Mouse (Mus musculus) liver, embryonic 12.5 days (tissue): ENCODE measurements around the gene 9030612E09Rik. TPM values are rescaled to one million over a fixed set of nuclear protein-coding genes. Genes with fewer than 3 reads are reported as not detected.

Source experiments
- ATAC-seq: fragments of 200-750 bp; cut with Nextera tagmentation; 2 replicates; pipeline ENCODE4 v1.8.0; 2017; ENCODE audit warnings: moderate number of reproducible peaks, mild to moderate bottlenecking, moderate library complexity
- H3K27ac ChIP-seq: fragments of 300-500 bp; sonication (generic); 2 replicates; pipeline ENCODE4 v1.5.1; 2016; ENCODE audit warnings: mild to moderate bottlenecking
- H3K27me3 ChIP-seq: fragments of 300-500 bp; sonication (generic); replicated peaks from 2 replicates; pipeline ENCODE4 v1.6.1; 2016; ENCODE audit warnings: mild to moderate bottlenecking, moderate library complexity
- H3K36me3 ChIP-seq: fragments of 300-500 bp; sonication (generic); 2 replicates; pipeline ENCODE4 v1.6.1; 2016; ENCODE audit warnings: mild to moderate bottlenecking, moderate library complexity
- H3K4me1 ChIP-seq: fragments of 300-500 bp; sonication (generic); 2 replicates; pipeline ENCODE4 v1.6.1; 2016
- H3K4me2 ChIP-seq: fragments of 300-500 bp; sonication (generic); 2 replicates; pipeline ENCODE4 v1.6.1; 2016; ENCODE audit warnings: mild to moderate bottlenecking, moderate library complexity
- H3K4me3 ChIP-seq: fragments of 300-500 bp; sonication (generic); 2 replicates; pipeline ENCODE4 v1.5.1; 2016; ENCODE audit warnings: mild to moderate bottlenecking, moderate library complexity
- H3K9ac ChIP-seq: fragments of 300-500 bp; sonication (generic); 2 replicates; pipeline ENCODE4 v1.6.1; 2016; ENCODE audit warnings: mild to moderate bottlenecking, moderate library complexity
- H3K9me3 ChIP-seq: fragments of 300-500 bp; sonication (generic); replicated peaks from 2 replicates; pipeline ENCODE4 v1.6.1; 2016; ENCODE audit warnings: mild to moderate bottlenecking, moderate library complexity
- WGBS: fragments of 180-500 bp; shearing (Covaris S2); methylation state at CpG from one replicate; pipeline ENCODE4 v1.1.7; 2016; ENCODE audit not compliant: insufficient replicate concordance; 5-methylcytosine and 5-hydroxymethylcytosine counted together
- polyA plus RNA-seq: library from polyadenylated mRNA; unstranded; fragments of >200 nt; fragmentation: Nextera tagmentation; extraction: Ambion mirVana; gene quantifications from 2 replicates; pipeline ENCODE4 v1.2.1, GENCODE M21; 2016

The 9030612E09Rik gene
- polyA plus RNA-seq = not detected in 2 replicates

DNA sequence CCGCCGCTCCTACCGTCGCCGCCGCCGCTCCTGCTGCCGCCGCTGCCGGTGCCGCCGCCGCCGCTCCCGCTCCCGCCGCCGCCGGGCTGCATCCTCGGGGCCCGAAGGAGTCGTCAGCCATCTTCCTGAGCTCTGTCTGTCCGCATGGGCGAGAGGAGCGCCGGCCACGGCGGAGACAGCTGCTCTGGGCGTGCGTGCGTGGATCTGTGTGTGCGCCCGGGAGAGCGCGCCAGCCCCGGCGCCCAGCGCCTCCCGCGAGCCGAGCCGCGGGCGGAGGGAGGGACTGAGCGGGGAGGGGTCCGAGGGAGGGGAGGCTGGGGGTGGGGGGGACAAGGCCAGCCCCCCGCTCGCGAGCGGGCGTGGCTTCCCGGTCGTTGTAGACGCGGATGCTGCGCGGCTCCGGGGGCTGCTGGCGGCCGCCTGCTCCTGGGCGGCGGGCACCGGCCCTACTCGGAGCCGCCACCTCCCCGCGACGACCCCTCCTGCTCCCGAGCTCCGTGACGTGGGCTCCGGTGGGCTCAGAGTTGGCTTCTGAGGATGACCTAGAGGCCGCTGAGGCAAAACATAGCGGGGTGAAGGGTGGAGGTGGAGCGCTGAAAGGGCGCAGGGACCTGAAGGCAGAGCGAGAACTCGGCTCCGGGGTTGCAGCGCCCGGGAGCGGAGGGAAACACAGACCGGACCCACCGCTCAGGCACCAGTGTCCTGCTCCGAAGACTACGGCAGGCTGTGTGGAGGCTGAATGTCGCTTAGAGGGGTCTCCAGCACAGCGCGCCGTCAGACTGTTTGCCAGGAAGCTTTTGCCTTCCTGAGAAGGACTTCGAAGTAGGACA lies at the start of gene 9030612E09Rik, which contains the start of gene Sobp:
TSS of gene 9030612E09Rik (plus strand) at position 379 of the 830 bp plus-strand sequence.
TSS of gene Sobp (minus strand) at position 205 of the 830 bp plus-strand sequence.
- Histone ChIP-seq H3K27me3 (peaks cover 91% of the 10 kb centered on the region), H3K9me3 (no peaks in the 10 kb centered on the region), H3K4me1 (0 out of 2 replicates have a peak, but pooled peaks cover 9% of the 10 kb centered on the region), H3K4me2 (peak within 1 kb of the TSS; percentile 77), H3K4me3 (peak within 1 kb of the TSS; percentile 57), H3K36me3 (no peaks in the 10 kb centered on the region), H3K27ac (no peak within 1 kb of the TSS), H3K9ac (peak within 1 kb of the TSS; percentile 39; the same call in 1 of the 2 replicates)
- under 1% methylated on average over 87 of the region's 91 CpGs for WGBS
- ATAC-seq = no peak

DNA sequence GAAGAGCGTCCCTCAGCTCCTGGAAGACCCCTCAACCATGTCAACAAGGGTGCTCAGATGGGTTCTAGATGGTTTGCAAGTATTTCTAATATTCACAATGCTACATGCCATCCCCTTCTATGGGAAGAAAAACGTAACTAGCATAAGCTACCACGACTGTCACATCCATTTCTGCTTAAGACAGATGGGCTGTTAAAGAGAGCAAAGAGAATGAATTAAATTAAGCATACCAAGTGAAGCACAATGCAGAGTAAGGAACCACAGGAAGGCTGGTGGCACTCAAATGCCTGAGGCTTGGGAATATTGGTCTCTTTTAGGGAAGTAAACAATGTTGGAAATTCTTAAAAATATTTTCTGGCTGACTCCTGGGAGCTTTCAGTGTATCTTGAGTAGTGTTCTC lies 45.8 kb upstream of the 9030612E09Rik start:
- Histone ChIP-seq H3K4me2 (no peak overlapping the region), H3K27me3 (0 out of 2 replicates have a peak, but pooled peaks cover 4% of the 10 kb centered on the region), H3K36me3 (no peaks in the 10 kb centered on the region), H3K27ac (no peak overlapping the region), H3K4me3 (no peak overlapping the region), H3K9ac (no peak overlapping the region), H3K9me3 (no peaks in the 10 kb centered on the region), H3K4me1 (no peaks in the 10 kb centered on the region)
- ATAC-seq = no peak
- WGBS = 64% methylated on average over 3 of the region's 3 CpGs

DNA sequence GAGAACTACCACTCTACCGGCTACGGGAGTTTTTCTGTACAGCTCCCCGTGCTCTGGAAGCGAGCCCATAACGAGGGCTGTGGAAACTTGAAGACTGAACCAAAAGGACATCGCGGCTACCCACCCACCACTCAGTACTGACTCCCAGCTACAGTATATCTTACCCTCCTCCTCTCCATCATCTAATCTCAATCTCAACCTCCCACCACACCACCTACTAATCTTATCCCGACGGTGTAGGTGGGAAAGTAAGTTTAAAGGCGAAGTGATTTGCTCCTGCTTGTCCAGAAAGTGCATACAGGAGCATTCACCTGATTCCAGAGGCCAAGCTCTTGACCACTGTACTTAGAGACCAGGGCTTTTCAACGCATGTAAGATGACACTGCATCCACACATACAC lies 40.5 kb upstream of the 9030612E09Rik start:
- ATAC-seq = no peak

DNA sequence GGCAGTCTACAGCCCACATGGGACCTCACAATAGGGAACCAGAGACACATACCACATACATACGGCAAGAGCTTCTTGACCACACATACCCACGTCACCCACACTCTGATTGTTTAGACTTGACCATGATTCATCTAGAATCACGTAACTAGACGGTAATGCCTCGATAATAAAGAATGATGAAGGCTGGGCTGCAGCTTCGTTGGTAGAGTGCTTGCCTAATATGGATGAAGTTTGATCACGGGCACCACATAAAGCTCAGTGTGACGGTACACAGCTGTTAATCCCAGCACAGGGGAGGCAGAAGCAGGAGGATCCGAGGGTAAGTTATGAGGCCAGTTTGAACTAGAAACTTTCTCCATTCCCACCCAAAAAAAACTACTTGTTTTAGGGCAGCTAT lies 31.3 kb upstream of the 9030612E09Rik start:
- no peak overlapping the region for H3K4me3 ChIP-seq
- no peaks in the 10 kb centered on the region for H3K4me1 ChIP-seq
- WGBS = 69% methylated on average over 9 of the region's 9 CpGs
- no peak overlapping the region for H3K27ac ChIP-seq
- no peaks in the 10 kb centered on the region; the same call in 1 of the 2 replicates for H3K27me3 ChIP-seq
- no peak overlapping the region for H3K4me2 ChIP-seq
- no peak for ATAC-seq
- H3K9ac ChIP-seq = no peak overlapping the region
- no peaks in the 10 kb centered on the region for H3K9me3 ChIP-seq
- H3K36me3 ChIP-seq = no peaks in the 10 kb centered on the region

More for the DNA sequence above, 40.5 kb upstream of the 9030612E09Rik start:
- WGBS = 76% methylated on average over 11 of the region's 11 CpGs
- no peak overlapping the region for H3K4me3 ChIP-seq
- H3K9ac ChIP-seq = no peak overlapping the region
- H3K9me3 ChIP-seq = no peaks in the 10 kb centered on the region
- H3K4me1 ChIP-seq = no peaks in the 10 kb centered on the region
- no peak overlapping the region for H3K4me2 ChIP-seq
- H3K27ac ChIP-seq = no peak overlapping the region
- no peaks in the 10 kb centered on the region for H3K36me3 ChIP-seq
- no peaks in the 10 kb centered on the region for H3K27me3 ChIP-seq

DNA sequence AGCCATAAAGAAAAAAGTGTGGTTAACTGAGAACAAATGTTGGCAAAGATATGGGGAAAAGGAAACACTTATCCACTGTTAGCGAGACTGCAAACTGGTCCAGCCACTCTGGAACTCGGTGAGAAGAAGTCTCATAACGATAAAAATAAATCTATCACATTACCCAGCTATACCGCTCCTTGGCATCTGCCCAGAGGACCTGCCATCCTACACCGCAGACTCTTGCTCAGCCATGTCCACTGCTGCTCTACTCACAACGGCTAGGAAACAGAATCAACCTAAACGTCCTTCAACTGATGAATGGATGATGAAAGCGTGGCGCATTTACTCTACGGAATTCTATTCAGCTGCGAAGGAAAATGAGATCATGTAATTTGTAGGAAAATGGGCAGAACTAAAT lies 26.0 kb upstream of the 9030612E09Rik start:
- H3K4me3 ChIP-seq = no peak overlapping the region
- no peaks in the 10 kb centered on the region; the same call in 1 of the 2 replicates for H3K27me3 ChIP-seq
- no peaks in the 10 kb centered on the region for H3K9me3 ChIP-seq
- WGBS = 78% methylated on average over 11 of the region's 11 CpGs
- H3K4me2 ChIP-seq = no peak overlapping the region
- no peak for ATAC-seq
- no peak overlapping the region for H3K9ac ChIP-seq
- H3K4me1 ChIP-seq = no peaks in the 10 kb centered on the region
- no peaks in the 10 kb centered on the region for H3K36me3 ChIP-seq
- no peak overlapping the region for H3K27ac ChIP-seq

DNA sequence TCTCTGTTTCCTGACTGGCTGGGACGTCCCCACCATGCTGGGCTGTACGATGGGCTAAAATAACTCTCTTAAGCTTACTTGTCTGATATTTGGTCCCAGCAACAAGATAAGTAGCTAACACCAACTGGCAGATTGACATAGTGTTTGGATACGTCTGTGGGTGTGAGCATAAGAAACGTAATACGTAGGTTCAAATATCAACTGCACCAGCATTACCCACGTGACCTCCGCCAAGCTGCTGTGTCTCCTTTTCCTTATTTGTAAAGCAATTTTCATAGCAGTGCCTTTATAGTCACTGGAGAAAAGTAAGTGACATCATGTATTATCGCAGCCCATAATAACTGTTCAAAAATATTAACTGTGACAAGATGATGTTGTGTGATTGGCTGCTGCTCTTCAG lies 21.9 kb upstream of the 9030612E09Rik start:
- no peak for ATAC-seq
- Histone ChIP-seq H3K27me3 (peaks cover 2% of the 10 kb centered on the region; the same call in 1 of the 2 replicates), H3K9ac (no peak overlapping the region), H3K9me3 (no peaks in the 10 kb centered on the region), H3K4me3 (no peak overlapping the region), H3K27ac (no peak overlapping the region), H3K4me2 (no peak overlapping the region), H3K4me1 (no peaks in the 10 kb centered on the region), H3K36me3 (no peaks in the 10 kb centered on the region)
- WGBS = 71% methylated on average over 8 of the region's 8 CpGs

DNA sequence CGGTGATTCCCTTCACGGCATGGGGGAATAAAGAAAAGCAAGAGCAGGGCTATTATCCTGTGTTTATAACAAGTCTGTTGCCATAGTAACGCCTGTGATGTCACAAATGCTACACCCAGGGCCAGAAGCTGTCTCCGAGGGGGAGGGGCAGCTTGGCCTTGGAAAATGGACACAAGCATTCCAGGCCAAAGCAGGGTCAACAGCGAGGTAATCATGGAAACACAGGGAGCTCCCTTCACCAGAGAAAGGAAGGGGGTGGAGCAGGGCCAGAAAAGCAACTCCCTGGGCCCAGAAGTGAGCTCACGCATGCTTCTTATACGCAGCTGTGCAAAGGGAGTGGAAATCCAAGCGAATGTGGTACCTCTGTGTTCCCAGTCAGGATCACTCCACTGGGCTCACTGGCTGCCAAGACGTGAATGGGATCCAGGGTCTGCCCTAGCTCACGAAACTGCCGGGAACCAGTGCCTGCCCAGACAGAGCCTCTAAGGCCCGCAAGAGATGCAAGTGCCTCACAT lies 19.4 kb upstream of the 9030612E09Rik start:
- Histone ChIP-seq H3K27ac (no peak overlapping the region), H3K27me3 (0 out of 2 replicates have a peak, but pooled peaks cover 3% of the 10 kb centered on the region), H3K4me3 (no peak overlapping the region), H3K4me1 (no peaks in the 10 kb centered on the region), H3K9me3 (no peaks in the 10 kb centered on the region), H3K9ac (no peak overlapping the region), H3K4me2 (no peak overlapping the region), H3K36me3 (no peaks in the 10 kb centered on the region)
- 41% methylated on average over 12 of the region's 12 CpGs for WGBS
- no peak for ATAC-seq

DNA sequence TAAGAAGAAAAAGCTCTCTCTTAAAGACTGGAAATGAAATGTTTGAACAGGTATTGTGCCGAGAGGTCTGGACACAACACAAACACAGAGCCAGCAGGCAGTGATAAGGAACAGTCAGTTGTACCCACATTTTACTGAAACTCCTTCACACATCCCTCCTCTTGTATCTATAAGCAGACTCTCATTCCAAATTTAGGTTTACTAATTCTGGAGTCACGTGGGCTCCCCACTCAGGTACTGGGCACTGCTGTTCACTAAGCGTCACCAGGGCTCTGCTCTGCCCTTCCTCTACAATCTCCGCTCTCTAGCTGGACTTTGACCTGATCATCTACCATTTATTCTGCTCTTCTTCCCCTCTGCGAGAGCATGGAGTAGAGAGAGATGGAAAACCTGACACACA lies 15.6 kb upstream of the 9030612E09Rik start:
- Histone ChIP-seq H3K4me3 (no peak overlapping the region), H3K27ac (no peak overlapping the region), H3K36me3 (no peaks in the 10 kb centered on the region), H3K4me2 (no peak overlapping the region), H3K4me1 (no peaks in the 10 kb centered on the region), H3K9ac (no peak overlapping the region), H3K27me3 (0 out of 2 replicates have a peak, but pooled peaks cover 3% of the 10 kb centered on the region), H3K9me3 (peaks cover 5% of the 10 kb centered on the region; the same call in 1 of the 2 replicates)
- no peak for ATAC-seq
- 58% methylated on average over 5 of the region's 5 CpGs for WGBS

DNA sequence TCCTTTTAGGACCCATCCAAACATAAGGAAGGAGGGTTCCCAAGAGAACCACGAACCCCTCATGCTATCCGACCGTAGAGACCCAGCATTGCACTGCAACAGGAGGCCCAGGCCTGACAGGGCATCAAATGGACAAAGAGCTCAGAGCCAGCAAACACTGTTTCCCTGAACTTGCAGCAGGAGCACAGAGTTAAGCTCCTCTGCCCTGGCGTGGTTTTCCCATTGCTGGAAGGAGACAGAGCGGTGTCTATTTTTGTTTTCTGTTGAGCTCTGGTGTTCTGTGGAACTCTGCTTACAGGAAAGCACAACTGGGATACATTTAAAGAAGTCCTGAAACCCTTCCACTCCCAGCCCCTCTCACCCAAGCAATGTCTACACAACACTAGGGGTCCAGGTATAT lies 15.2 kb upstream of the 9030612E09Rik start:
- Histone ChIP-seq H3K36me3 (no peaks in the 10 kb centered on the region), H3K9me3 (peaks cover 5% of the 10 kb centered on the region; the same call in 1 of the 2 replicates), H3K4me2 (no peak overlapping the region), H3K4me3 (no peak overlapping the region), H3K4me1 (no peaks in the 10 kb centered on the region), H3K27ac (no peak overlapping the region), H3K27me3 (0 out of 2 replicates have a peak, but pooled peaks cover 3% of the 10 kb centered on the region), H3K9ac (no peak overlapping the region)
- ATAC-seq = no peak
- 69% methylated on average over 5 of the region's 5 CpGs for WGBS

DNA sequence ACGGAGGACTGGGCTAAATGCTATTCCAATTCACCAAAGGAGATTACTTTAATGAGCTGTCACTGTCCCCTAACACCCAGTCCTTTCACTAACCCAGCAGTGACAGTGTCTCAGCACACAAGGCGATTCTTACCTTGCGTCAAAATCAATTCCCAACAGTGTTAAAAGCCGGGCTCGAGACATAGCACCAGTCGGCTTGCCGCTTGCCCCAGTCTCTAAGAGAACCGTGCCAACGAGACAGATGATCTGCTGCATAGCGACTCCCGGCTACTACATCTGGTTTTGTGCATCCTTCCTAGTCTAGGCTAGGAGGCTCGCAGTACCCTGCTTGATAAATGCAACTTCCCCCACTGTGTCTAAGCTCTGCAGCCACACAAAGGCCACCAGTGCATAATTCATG lies 12.2 kb upstream of the 9030612E09Rik start:
- 82% methylated on average over 12 of the region's 12 CpGs for WGBS
- H3K9me3 ChIP-seq = peaks cover 5% of the 10 kb centered on the region; the same call in 1 of the 2 replicates
- no peak overlapping the region for H3K9ac ChIP-seq
- no peak overlapping the region for H3K4me2 ChIP-seq
- H3K4me3 ChIP-seq = no peak overlapping the region
- ATAC-seq = no peak
- H3K4me1 ChIP-seq = no peaks in the 10 kb centered on the region
- 0 out of 2 replicates have a peak, but pooled peaks cover 3% of the 10 kb centered on the region for H3K27me3 ChIP-seq
- H3K27ac ChIP-seq = no peak overlapping the region
- no peaks in the 10 kb centered on the region for H3K36me3 ChIP-seq

DNA sequence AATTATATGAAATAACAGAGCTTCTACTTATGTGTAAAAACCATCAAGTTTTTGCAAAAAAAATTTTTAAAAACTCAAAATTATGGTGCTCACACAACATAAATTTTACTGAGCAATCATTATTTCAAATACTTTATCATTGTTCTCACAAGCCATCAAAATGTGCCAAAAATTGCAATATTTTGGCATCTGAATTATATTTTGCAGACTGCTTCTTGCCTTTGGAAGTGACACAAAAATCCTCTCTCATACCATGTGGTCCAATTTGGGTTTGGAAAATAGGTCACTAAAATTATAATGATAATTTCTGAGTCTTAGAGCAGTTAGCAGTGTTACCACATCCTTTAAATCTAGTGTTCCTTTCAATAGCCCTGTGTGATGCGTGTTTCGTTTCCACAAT lies 10.1 kb upstream of the 9030612E09Rik start:
- no peak for ATAC-seq
- Histone ChIP-seq H3K27ac (no peak overlapping the region), H3K36me3 (no peaks in the 10 kb centered on the region), H3K4me3 (no peak overlapping the region), H3K4me2 (no peak overlapping the region), H3K9ac (no peak overlapping the region), H3K9me3 (peaks cover 5% of the 10 kb centered on the region; the same call in 1 of the 2 replicates), H3K4me1 (no peaks in the 10 kb centered on the region), H3K27me3 (peaks cover 18% of the 10 kb centered on the region)
- 78% methylated on average over 2 of the region's 2 CpGs for WGBS

DNA sequence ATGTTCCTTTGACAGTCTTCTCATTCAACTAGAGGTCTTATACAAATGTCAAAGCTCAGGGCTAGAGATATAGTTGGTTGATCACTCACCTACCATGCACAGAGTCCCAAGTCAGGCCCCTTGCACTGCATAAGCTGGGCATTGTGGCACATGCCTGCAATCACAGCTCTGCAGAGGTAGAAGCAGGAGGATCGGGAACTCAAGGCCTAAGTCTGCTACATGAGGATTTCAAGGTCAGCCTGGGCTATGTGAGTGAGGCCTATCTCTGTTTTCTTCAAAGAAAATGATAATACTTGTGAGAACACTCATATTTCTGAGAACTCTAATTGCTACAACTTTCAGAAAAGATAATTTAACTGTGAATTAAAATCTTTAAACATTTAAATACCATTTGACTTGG lies 8.4 kb upstream of the 9030612E09Rik start:
- WGBS = 67% methylated on average over 1 of the region's 1 CpGs
- Histone ChIP-seq H3K4me3 (no peak overlapping the region), H3K4me1 (no peaks in the 10 kb centered on the region), H3K36me3 (no peaks in the 10 kb centered on the region), H3K27me3 (peaks cover 32% of the 10 kb centered on the region), H3K27ac (no peak overlapping the region), H3K9me3 (peaks cover 5% of the 10 kb centered on the region; the same call in 1 of the 2 replicates), H3K9ac (no peak overlapping the region), H3K4me2 (no peak overlapping the region)
- ATAC-seq = no peak
